Mouse (Mus musculus): ENCODE measurements around the gene Iffo2. TPM values are rescaled to one million over a fixed set of nuclear protein-coding genes. Genes with fewer than 3 reads are reported as not detected.
"Not testable (repeated sequence)": the region's sequence is repeated elsewhere in the genome, so short reads cannot be mapped to it uniquely, and the experiment has no call there.

Gene Iffo2
- total RNA-seq (2021) = 1 to 10 TPM; 3.9 to 4.9 TPM
- long read RNA-seq, experiment 1 = 0 reads
- long read RNA-seq, experiment 2 = 0 reads

DNA sequence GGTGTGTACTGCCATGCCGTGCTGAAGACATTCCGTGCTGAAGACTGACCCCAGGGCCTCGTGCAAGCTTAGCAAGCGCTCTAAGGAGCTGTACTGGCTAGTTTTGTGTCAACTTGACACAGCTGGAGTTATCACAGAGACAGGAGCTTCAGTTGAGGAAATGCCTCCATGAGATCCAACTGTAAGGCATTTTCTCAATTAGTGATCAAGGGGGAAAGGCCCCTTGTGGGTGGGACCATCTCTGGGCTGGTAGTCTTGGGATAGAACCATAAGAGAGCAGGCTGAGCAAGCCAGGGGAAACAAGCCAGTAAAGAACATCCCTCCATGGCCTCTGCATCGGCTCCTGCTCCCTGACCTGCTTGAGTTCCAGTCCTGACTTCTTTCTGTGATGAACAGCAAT, at the start of gene Iffo2:
Gene Iffo2, plus strand, starts transcription at position 301 of the 400 bp plus-strand sequence.
- DNase-seq; intact Hi-C loops (cut with DNase I; ENCODE audit: low total_unique reads): not testable (repeated sequence)

DNA sequence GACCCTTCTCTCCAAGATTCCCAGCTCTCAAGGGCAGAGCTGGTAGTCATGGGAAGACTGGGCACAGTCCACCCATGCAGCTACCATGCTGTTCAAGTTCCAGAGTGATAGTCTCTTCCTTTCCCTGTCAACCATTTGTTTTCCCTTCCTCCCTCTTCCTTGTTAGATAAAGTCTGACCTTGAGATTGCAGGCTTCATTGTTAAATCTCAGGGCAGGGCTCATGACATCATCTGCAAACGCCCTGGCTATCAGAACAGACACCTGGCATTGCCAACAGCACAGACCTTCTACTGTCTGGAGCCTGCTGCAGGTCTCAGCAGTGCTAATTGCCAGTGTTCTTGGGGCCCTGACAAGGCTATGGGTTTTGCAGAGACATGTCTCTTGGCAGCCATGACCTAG, 48.9 kb upstream of the Iffo2 start:
- no peak for DNase-seq
- intact Hi-C loops (cut with DNase I; ENCODE audit: low total_unique reads) = no loop called here

DNA sequence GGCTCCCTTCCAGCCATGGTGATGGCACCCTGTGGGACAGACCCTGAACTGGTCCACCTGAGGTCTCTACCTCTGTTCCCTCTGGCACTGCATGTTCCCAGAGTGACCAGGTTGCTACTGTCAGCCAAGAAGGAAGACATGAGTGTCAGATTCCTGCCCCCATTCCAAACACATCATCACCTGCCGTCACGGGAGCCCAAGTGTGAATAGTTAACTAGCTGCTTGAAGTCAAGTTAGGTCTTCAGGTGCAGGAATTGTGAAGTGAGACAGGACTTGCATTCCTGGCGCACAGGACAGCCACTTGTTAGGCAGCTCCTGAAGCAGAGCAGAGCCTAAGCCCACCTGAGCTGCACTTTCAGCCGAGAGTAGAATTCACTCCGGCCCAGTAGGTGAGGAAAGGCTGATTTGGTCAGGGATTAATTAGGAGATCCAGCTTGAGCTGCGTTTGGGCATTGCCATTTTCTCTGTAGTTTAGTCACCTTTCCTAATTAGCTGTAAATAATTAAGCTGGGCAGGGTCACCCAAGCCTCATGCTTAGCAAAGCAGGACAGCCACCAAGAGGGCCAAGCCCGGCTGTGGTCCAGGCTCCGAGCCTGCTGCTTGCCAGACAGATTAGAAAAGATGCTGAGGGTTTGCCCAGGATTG, 46.8 kb upstream of the Iffo2 start:
- no peak for DNase-seq
- intact Hi-C loops (cut with DNase I; ENCODE audit: low total_unique reads) = no loop called here

DNA sequence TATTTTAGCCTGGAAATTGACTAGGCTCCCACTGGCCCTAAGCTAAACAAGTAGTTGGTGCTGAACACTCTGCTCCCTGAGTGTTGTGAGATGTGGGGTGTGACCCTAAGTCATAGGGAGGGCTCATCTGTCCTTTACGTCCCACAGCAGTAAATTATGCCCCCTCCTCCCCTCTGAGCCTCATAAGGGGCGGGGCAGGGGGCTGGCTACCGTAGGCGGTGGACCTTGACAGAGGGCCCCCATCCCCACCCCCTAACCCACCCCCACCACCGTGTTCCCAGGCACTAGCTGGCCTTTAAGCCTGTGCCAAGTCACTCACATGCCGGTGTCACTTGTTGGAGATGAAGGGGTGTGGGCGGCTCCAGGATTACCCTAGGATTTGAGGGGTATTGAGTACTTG, 45.9 kb upstream of the Iffo2 start:
- intact Hi-C loops (cut with DNase I; ENCODE audit: low total_unique reads) = no loop called here
- DNase-seq = no peak

DNA sequence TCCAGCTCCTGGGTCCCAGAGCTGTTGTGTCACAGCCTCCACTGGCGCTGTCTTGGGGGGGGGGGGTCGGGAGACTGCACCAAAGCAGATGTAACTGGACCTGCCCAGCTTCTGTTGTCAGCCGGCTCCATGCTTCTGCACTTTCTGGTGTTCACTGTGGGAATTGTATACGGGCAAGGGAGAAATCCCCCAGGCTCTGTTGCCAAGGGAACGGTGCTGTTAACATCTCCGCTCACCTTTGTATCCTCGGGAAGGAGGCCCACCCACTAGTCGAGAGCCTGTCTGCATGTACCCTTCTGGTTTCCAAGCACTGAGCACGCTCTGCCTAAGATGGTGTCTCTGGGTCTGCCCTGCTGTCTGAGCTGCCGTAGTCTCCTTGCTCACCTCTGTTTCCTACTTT, 43.3 kb upstream of the Iffo2 start:
- intact Hi-C loops (cut with DNase I; ENCODE audit: low total_unique reads) = no loop called here
- no peak for DNase-seq

DNA sequence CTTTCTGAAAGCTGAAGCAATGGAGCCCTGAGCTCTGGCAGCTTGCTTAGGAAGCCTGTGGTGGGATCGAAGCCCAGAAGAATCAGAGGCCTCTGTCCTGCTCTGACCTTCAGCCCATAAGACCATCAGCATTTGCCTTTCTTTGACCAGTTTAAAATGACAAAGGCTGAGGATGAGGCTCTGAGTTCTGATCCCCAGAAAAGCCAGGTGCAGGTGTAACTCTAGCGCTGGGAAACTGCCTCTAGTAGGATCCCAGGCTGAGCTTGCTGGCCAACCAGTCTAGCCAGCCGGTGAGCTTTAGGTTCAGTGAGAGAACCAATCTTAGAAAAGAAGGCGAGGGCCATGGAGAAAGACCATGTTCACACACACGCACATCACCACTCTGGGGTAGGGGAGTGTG, 42.0 kb upstream of the Iffo2 start:
- intact Hi-C loops (cut with DNase I; ENCODE audit: low total_unique reads) = no loop called here
- DNase-seq = no peak

DNA sequence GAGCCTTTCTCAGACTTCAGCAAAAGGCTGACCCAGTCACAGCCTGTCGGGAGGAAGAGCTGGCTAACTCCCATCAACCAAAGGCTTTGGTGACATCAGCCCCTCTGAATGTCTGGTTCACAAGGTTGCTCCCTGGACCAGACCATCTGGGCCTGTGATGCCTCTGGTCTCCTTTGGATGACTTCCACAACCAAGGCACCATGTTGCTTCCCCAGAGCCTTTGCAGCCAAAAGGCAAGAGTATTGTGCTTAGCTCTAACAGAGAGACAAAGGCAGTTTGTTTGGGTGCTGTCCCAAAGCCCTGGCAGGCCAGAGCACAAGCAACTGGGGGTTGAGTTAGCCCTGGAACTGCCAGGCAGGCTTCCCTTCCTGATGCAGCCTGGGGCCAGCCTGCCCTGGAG, 40.4 kb upstream of the Iffo2 start:
- intact Hi-C loops (cut with DNase I; ENCODE audit: low total_unique reads) = no loop called here
- peak; percentile 34 for DNase-seq

DNA sequence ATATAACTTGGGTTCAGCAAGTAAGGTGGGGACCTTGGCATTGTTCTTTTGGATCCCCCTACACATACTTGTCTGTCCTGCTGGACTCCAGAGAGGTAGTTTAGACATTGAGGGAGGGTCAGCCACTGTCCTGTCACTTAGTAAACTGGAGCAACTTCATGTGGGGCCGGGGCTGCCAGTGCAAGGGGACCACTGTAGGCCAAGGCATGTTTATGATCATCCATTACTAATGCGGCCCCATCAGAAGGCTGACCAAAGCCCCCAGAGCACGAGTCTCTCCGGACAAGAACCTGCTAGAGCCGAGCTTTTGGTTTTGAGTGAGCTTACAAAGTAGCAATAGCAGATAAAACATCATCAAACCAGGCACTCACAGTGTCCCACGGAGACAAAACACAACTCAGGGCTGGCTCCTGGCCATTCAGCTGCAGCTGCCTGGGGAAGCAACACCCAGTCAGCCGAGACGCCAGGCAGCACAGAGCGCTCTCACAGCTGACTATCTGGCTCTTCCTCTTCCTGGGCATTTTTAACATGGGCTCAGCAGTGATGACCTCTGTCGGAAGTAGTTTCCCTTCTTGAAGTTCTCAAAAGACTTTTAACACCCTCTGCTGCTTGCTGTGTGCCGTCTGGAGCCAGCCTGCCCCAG, 39.8 kb upstream of the Iffo2 start:
- DNase-seq = peak; percentile 88
- intact Hi-C loops (cut with DNase I; ENCODE audit: low total_unique reads) = no loop called here

DNA sequence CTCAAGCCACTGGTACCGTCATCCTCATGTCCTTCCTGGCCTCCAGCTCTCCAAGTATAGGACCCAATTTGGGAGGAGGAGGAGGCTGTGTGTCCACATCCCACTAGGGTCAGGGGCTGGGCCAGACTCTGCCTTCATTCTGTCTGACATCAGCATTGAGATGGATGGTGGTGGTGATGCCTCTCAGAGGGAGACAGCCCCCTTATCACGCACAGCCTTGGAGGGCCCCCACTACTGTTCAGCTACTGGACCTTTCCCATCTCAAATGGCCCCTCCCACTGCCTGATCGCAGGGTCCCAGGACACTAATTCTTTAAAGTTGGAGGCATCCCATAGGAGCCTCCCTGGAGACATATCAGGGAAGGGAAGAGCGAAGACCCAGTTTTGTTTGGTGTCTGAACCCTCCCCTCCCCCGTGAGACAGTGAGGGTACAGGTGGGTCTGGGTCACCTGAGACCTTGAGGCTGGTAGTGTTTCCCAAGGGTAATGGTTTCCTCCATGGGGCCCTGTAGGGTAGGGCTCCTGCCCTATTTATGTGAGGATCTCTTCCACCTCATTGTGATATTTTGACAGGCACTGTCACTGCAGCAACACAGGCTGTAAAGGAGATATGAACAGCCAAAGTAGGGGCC, 38.7 kb upstream of the Iffo2 start:
- intact Hi-C loops (cut with DNase I; ENCODE audit: low total_unique reads) = no loop called here
- DNase-seq = no peak

DNA sequence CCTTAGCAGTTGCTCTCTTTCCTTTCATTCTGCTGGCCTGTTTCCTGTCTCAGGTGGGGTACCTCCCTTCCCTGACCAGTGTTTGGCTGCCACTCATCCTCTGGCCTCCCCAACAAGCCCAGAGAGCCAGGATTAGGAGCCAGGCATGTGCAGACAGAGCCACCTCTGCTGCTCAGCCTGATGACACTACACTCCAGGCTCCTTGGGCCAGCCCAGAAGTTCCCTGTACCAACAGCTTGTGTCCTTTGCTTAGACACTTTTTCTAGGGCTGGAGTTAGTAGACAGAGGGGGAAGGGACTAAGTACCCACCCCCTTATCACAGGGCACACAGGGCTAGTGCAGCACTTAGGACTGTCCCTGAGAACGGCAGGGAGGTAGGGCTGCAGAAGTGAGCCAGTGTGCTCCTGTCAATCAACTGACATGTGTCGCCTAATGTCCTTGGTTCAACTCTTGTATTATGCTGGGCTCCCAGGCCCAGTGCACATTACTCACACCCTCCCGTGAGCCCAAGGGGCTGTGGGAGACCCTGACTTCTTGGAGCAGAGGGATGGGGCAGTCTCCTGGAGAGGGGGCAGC, 38.0 kb upstream of the Iffo2 start:
- no peak for DNase-seq
- intact Hi-C loops (cut with DNase I; ENCODE audit: low total_unique reads) = no loop called here

DNA sequence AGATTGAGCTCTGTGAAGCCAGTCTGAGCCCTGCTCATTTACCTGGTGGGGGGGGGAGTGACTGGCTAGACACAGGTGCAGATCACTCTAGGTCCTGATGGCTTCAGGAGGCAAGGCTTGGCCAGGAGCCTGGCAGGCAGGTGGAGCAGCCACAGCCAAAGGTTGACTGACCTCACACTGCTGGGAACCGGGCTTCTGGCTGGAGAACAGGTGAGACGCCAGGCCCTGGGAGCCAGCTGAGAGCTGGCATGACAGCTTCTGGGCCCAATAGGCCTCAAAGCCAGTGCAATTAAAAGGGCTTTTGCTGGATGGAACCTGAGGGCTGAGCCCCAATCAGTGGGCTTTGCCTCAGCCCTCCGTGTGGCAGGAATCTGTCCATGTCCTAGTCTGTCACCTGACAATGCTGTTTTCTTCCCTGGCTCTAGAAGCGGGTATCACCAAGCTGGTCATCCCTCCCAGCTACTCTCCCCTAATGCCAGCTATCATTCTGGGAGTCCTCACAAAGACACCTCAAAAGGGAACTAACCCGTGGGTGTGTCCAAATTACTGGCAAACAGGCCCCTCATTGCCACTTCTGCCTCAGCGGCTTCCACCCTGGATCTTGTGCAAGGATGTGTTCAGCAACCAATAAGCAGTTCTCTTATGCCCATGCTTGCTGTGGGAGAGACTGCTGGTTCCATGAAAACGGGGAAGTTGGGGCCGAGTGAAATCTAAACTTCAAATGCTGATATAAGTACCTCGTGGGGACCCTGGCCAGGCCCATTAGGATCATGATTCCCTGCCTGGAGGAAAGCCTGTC, 36.9 kb upstream of the Iffo2 start:
- intact Hi-C loops (cut with DNase I; ENCODE audit: low total_unique reads) = no loop called here
- DNase-seq = no peak

DNA sequence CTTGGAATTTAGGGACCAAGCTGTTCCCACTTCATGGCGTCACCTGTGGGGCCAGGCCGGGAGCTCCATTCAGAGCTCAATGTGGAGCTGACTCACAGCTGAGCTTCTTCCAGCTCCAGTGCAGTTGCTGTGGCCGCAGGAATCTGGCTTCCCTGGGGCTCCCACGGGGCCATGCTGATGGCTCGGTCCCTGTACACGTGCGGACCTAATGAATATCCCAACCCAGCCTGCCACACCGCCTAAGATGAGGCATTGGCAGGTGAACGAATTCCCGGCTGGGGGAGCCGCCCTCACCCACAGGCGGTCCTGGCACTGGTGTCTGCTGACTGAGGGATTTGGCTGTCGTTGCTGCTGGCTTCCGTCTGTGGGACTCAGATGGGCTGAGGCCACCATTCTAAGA, 29.5 kb upstream of the Iffo2 start:
- peak; percentile 78 for DNase-seq
- intact Hi-C loops (cut with DNase I; ENCODE audit: low total_unique reads) = no loop called here

DNA sequence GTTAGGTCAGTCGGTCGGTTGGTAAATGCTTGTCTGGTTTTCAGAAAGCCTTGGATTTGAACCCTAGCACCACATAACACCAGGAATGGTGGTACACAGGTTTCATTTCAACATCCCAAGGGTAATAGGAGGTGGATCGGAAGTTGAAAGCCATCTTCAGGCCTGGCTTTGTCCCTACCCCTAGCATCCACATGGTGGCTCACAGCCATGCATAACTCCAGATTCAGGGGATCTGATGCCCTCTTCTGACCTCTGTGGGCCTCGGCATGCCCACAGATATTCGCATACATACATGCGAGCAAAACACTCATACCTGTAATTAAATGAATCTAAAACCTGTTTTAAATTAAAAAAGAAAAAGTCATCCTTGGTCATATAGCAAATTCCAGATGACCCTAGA, 28.6 kb upstream of the Iffo2 start:
- no peak for DNase-seq
- intact Hi-C loops (cut with DNase I; ENCODE audit: low total_unique reads) = no loop called here

DNA sequence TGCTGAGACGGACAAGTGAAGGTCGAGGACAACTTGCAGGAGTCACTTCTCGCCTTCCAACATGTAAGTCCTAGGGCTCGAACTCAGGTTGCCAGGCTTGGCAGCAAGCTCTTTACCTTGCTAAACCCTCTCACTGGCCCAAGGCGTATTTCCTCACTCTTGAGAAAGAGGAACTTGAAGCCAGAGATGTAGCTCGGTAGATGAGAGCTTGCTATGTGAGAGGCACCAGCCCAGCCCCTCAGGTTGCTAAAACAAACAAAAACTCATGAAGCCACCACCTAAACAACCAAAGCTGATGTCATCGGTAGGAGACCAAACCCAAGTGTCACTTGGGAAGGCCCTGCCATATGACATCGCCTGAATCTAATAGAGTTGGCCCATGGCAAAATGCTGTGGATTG, 26.4 kb upstream of the Iffo2 start:
- DNase-seq = no peak
- intact Hi-C loops (cut with DNase I; ENCODE audit: low total_unique reads) = no loop called here

DNA sequence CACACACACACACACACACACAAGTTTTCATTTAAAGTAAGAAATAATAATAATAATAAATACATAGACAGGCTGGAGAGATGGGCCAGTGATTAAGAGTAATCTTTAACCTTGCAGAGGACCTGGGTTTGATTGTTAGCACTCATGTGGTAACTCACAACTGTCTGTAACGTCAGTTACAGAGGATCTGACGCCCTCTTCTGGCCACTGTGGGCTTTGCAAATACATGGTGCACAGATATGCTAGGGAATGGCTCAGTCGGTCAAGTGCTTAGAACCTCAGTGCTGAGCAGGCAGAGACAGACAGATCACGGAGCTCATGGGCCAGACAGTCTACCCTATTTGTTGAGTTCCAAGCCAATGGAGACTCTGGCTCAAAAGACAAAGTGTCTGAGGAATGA, 24.6 kb upstream of the Iffo2 start:
- no peak for DNase-seq
- intact Hi-C loops (cut with DNase I; ENCODE audit: low total_unique reads) = no loop called here

DNA sequence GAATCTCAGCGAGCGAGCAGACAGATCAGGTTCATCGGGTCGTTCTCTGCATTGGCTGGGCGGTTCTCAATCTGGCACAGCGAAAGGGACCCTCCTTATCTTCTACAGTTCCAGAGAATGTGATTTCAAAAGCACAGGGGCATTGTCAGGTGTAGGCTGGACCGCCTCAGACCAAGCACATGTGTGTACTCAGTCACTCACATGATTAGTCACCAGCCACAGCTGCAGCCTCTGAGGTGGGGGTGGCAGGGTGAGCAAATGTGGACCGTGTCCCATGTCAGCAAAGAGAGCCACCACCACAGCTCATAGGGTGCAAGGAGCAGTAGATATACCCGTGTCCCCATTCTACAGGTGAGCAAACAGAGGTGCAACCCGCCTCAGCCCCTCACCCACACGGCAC, 23.6 kb upstream of the Iffo2 start:
- intact Hi-C loops (cut with DNase I; ENCODE audit: low total_unique reads) = no loop called here
- no peak for DNase-seq

DNA sequence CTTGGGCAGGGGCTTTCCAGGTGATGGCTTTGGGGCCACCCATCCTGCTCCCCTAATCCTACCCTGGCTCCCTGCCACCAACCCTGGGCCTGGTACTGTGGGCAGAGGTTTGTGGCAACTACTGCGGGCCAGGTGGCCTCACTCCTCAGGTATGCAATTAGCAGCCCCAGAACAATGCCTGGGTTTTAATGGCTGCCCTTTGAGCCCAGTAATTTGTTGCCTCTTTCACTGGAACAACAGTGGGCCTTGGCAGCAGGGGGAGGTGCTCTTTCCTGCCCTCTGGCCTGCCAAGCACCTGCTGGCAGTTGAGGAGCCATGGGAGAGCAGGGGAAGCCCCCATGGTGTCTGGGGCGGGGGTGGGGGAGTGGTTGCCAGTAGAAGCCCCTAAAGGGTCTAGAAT, 21.3 kb upstream of the Iffo2 start:
- no peak for DNase-seq
- intact Hi-C loops (cut with DNase I; ENCODE audit: low total_unique reads) = no loop called here

DNA sequence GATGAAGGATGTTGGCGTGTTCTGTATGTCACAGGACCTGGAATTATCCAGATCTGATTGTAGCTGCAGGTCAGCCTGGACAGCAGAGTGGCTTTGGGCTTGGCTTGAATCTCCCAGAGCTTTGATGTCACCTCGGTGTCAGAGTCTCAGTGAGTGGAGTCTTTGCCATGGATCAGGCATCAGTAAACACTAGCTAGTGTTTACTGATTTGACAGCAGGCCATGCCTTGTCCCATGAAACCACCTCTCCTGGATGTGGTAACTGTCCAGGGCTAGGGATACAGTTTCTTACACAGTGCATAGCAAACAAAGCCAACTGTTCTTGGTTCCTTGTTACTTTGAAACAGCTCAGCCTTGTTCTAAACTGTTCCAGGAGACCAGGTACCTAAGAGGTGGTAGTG, 18.8 kb upstream of the Iffo2 start:
- DNase-seq = no peak
- intact Hi-C loops (cut with DNase I; ENCODE audit: low total_unique reads) = no loop called here

DNA sequence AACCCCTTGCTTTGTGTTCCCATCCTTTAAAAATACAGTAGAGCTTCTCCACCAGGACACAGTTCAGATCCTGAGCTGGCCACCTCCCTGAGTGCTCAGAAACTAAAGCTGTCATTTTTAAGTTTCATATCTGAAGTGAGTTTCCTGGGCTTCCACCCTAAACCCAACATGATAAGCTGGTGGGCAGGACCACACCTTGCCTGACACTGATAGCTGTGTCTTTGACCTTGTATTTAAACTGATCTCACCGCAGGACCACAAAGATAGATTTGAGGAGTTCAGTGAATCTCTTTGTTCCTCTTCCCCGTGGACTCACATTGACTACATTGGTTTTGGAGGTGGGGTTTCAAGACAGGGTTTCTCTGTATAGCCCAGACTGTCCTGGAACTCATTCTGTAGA, 17.4 kb upstream of the Iffo2 start:
- no peak for DNase-seq
- intact Hi-C loops (cut with DNase I; ENCODE audit: low total_unique reads) = no loop called here

DNA sequence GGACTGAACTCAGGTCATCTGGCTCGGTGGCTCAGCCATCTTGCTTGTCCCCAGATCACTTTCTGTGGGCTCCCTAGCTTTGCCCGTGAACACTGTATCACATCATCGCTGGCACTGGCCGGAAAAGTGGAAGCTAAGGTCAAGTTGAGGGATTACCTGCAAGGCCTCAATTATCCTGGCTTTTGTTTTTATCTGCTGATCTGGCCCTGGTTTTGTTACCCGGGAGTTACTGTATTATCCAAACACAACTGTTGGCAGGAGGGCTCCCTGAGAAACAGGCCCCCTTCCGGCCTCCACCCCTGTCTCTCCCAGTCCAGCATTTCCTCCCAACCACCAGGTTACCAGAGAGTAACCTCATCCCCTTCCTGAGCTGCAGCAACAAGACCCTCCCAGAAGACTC, 11.1 kb upstream of the Iffo2 start:
- DNase-seq = no peak
- intact Hi-C loops (cut with DNase I; ENCODE audit: low total_unique reads) = no loop called here
